Mouse (Mus musculus): Measurements from ENCODE around the gene Nlgn1. TPM values are rescaled to one million over a fixed set of nuclear protein-coding genes. Genes with fewer than 3 reads are reported as not detected.
A peak's percentile ranks its signal among the peaks of the same experiment; 100 is the strongest.
"Not testable (repeated sequence)": the region's sequence is repeated elsewhere in the genome, so short reads cannot be mapped to it uniquely, and the experiment has no call there.

The Nlgn1 gene
- polyA plus RNA-seq, 1 experiment from 2014 or later, result 18.6 TPM

GRCm38 (mm10) chr3:25663464-25663863 lies 668.8 kb downstream of the Nlgn1 start:
- no peak for ATAC-seq
- no peak overlapping the region for H3K9ac ChIP-seq (replicated peaks)
- H3K4me3 ChIP-seq (replicated peaks), result no peak overlapping the region
- no peaks in the 10 kb centered on the region for H3K4me1 ChIP-seq (replicated peaks)
- no peaks in the 10 kb centered on the region for H3K36me3 ChIP-seq
- WGBS, result 89% methylated on average over 2 of the region's 2 CpGs
- no peaks in the 10 kb centered on the region for H3K27me3 ChIP-seq
- H3K9me3 ChIP-seq, result no peaks in the 10 kb centered on the region
- H3K4me2 ChIP-seq (replicated peaks), result no peak overlapping the region
- no peak overlapping the region for H3K27ac ChIP-seq

DNA sequence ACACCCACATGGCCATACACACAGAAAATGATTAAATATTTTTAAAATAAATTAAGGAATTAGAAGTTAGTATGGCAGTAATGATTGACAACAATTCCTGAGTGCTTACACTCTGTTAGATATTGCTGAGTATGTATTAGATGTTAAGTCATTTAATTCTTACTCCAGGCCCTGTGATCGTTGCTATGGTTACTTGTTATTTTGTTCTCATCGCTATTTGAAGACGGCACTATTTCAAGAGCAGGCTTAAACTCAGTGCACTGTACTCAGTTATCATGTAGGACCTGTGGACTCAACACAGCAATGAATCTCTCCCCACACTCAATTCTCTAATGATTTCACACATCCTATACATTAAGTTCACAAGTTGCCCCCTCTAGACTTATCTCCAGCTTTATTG lies 672.0 kb downstream of the Nlgn1 start:
- H3K4me2 ChIP-seq (replicated peaks), result no peak overlapping the region
- no peak overlapping the region for H3K27ac ChIP-seq
- no peaks in the 10 kb centered on the region for H3K4me1 ChIP-seq (replicated peaks)
- H3K4me3 ChIP-seq (replicated peaks), result no peak overlapping the region
- no peaks in the 10 kb centered on the region for H3K36me3 ChIP-seq
- no peaks in the 10 kb centered on the region for H3K9me3 ChIP-seq
- ATAC-seq, result no peak
- H3K27me3 ChIP-seq, result no peaks in the 10 kb centered on the region
- WGBS, result 79% methylated on average over 3 of the region's 3 CpGs
- no peak overlapping the region for H3K9ac ChIP-seq (replicated peaks)

DNA sequence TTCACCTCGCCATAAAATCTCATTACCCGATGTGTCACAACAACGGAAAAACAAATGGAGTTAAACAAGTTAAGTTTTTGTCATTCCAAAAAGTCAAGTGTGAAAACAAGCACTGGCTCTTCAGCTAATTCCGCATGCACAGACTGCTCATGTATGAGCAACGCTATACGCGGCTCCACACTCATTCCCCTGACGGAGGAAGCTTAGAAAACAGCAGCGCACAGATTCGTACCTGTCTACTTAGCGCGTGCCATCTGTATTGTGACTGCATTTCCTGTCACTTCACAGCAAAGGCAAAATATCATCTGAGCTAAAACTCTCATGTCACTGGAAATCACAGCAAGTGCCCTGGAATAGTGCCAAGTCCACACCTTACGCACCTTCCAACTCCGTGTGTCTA lies 674.3 kb downstream of the Nlgn1 start:
- ATAC-seq, result no peak
- H3K4me1 ChIP-seq (replicated peaks), result no peaks in the 10 kb centered on the region
- 94% methylated on average over 14 of the region's 14 CpGs for WGBS
- H3K9ac ChIP-seq (replicated peaks), result no peak overlapping the region
- H3K9me3 ChIP-seq, result no peaks in the 10 kb centered on the region
- no peak overlapping the region for H3K4me2 ChIP-seq (replicated peaks)
- no peak overlapping the region for H3K27ac ChIP-seq
- H3K27me3 ChIP-seq, result no peaks in the 10 kb centered on the region
- H3K4me3 ChIP-seq (replicated peaks), result no peak overlapping the region
- H3K36me3 ChIP-seq, result no peaks in the 10 kb centered on the region

- no peak overlapping the region for H3K9ac ChIP-seq (replicated peaks)
- no peak for ATAC-seq
- H3K9me3 ChIP-seq, result no peaks in the 10 kb centered on the region
- no peak overlapping the region for H3K4me3 ChIP-seq (replicated peaks)
- no peak overlapping the region for H3K4me2 ChIP-seq (replicated peaks)
- no peaks in the 10 kb centered on the region for H3K27me3 ChIP-seq
- 90% methylated on average over 11 of the region's 11 CpGs for WGBS
- no peak overlapping the region for H3K27ac ChIP-seq
- no peaks in the 10 kb centered on the region for H3K36me3 ChIP-seq
- H3K4me1 ChIP-seq (replicated peaks), result no peaks in the 10 kb centered on the region
Measured at GRCm38 (mm10) chr3:25657074-25657473, 675.2 kb downstream of the Nlgn1 start.

GRCm38 (mm10) chr3:25653010-25653409 lies 679.2 kb downstream of the Nlgn1 start:
- ATAC-seq, result peak; percentile 62
- 72% methylated on average over 4 of the region's 4 CpGs for WGBS
- Histone ChIP-seq H3K9ac (replicated peaks) (no peak overlapping the region), H3K4me2 (replicated peaks) (no peak overlapping the region), H3K4me1 (replicated peaks) (no peaks in the 10 kb centered on the region), H3K27ac (no peak overlapping the region), H3K36me3 (no peaks in the 10 kb centered on the region), H3K27me3 (no peaks in the 10 kb centered on the region), H3K9me3 (no peaks in the 10 kb centered on the region), H3K4me3 (replicated peaks) (no peak overlapping the region)

DNA sequence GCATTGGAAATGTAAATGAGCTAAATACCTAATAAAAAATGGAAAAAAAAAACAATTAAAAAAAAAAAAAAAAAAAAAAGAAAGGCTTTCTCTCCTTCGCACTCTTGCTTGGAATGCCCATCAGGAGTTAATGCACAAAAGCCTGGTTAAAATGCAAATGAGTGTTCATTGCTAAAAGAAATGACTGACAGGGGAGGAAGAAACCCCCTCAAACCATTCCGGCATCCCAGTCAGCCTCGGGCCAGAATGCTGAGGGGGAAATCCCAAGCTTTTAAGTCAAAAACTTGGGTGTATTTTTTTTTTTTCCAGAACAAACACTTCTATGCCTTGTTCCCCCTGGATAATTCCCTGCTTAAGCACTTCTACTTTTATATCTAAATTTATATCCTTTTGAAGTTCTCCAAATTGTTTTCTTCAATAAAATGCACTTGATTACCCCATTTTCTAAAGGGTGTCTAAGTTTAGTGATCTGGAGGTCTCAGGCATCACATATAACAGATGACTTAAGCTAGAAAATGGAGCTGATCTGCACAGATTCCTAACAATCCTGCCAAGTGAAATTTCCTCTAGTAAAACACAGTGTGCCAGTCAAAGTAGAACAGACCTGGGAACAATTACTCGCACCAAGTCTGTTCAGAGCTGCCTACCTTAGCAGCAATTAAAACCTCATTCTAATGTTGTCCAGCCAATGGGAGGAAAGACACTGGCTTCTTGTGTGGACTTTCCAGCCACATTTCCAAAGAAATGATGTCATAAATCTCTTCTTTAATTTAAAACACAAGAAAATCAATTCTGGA lies 686.2 kb downstream of the Nlgn1 start:
- H3K4me1 ChIP-seq (replicated peaks), result no peaks in the 10 kb centered on the region
- no peaks in the 10 kb centered on the region for H3K36me3 ChIP-seq
- no peak overlapping the region for H3K9ac ChIP-seq (replicated peaks)
- H3K27me3 ChIP-seq, result no peaks in the 10 kb centered on the region
- no peak overlapping the region for H3K27ac ChIP-seq
- no peak for ATAC-seq
- WGBS, result 56% methylated on average over 4 of the region's 4 CpGs
- no peaks in the 10 kb centered on the region for H3K9me3 ChIP-seq
- no peak overlapping the region for H3K4me2 ChIP-seq (replicated peaks)
- H3K4me3 ChIP-seq (replicated peaks), result no peak overlapping the region

DNA sequence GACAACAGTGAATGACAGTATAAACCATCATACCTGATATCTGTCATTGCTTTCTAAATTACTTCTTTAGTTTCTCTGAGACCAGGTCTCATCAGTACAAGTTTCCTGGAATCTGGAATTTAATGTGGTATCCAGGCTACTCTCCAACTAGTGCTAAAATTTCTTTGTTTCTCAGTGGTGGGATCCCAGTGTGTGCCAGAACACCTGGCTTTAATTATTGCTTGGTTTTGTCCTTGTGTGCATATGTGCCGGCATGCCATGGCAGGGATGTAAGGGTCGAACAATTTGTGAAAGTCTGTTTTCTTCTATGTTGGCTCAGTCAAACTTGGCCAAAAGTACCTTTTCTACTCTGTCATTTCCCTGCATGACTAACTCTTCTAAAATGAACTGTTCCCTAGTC lies 703.1 kb downstream of the Nlgn1 start:
- no peaks in the 10 kb centered on the region for H3K9me3 ChIP-seq
- no peak overlapping the region for H3K9ac ChIP-seq (replicated peaks)
- H3K4me1 ChIP-seq (replicated peaks), result no peaks in the 10 kb centered on the region
- WGBS, result 95% methylated on average over 2 of the region's 2 CpGs
- H3K27ac ChIP-seq, result no peak overlapping the region
- H3K36me3 ChIP-seq, result no peaks in the 10 kb centered on the region
- no peaks in the 10 kb centered on the region for H3K27me3 ChIP-seq
- no peak overlapping the region for H3K4me2 ChIP-seq (replicated peaks)
- H3K4me3 ChIP-seq (replicated peaks), result no peak overlapping the region
- no peak for ATAC-seq

- Histone ChIP-seq H3K4me1 (replicated peaks) (peaks cover 13% of the 10 kb centered on the region), H3K4me3 (replicated peaks) (no peak overlapping the region), H3K9ac (replicated peaks) (no peak overlapping the region), H3K27me3 (no peaks in the 10 kb centered on the region), H3K27ac (no peak overlapping the region), H3K9me3 (no peaks in the 10 kb centered on the region), H3K36me3 (no peaks in the 10 kb centered on the region), H3K4me2 (replicated peaks) (no peak overlapping the region)
- 8% methylated on average over 1 of the region's 1 CpGs for WGBS
- peak; percentile 68 for ATAC-seq
Measured at GRCm38 (mm10) chr3:25606597-25606996, 725.7 kb downstream of the Nlgn1 start.

DNA sequence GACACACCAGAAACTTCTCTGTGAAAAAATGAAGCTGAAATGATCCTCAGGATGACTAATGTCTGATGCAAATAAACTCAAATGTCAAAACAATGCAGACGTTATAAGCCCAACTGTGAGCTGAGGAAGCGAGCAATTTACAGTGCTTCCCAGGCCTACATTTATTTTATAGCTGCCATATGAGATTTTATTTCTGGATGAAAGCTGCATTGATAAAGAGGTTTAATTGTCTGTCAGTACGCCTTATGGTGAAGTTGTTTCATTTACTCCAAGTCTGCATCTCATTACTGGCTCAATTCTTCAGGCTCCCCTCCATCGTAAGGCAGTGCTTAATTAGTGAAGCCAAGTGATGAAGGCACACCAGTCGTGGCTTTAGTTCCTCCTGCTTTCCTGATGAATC lies 734.7 kb downstream of the Nlgn1 start:
- no peak overlapping the region for H3K4me3 ChIP-seq (replicated peaks)
- no peaks in the 10 kb centered on the region for H3K9me3 ChIP-seq
- WGBS, result 64% methylated on average over 5 of the region's 5 CpGs
- no peaks in the 10 kb centered on the region for H3K4me1 ChIP-seq (replicated peaks)
- no peak overlapping the region for H3K4me2 ChIP-seq (replicated peaks)
- H3K36me3 ChIP-seq, result no peaks in the 10 kb centered on the region
- no peak overlapping the region for H3K9ac ChIP-seq (replicated peaks)
- no peak for ATAC-seq
- H3K27me3 ChIP-seq, result no peaks in the 10 kb centered on the region
- H3K27ac ChIP-seq, result no peak overlapping the region

GRCm38 (mm10) chr3:25575526-25575925 lies 756.7 kb downstream of the Nlgn1 start:
- Histone ChIP-seq H3K9ac (replicated peaks) (no peak overlapping the region), H3K36me3 (no peaks in the 10 kb centered on the region), H3K4me3 (replicated peaks) (no peak overlapping the region), H3K27me3 (no peaks in the 10 kb centered on the region), H3K27ac (no peak overlapping the region), H3K9me3 (no peaks in the 10 kb centered on the region), H3K4me2 (replicated peaks) (no peak overlapping the region), H3K4me1 (replicated peaks) (no peaks in the 10 kb centered on the region)
- no peak for ATAC-seq
- 50% methylated on average over 5 of the region's 5 CpGs for WGBS

DNA sequence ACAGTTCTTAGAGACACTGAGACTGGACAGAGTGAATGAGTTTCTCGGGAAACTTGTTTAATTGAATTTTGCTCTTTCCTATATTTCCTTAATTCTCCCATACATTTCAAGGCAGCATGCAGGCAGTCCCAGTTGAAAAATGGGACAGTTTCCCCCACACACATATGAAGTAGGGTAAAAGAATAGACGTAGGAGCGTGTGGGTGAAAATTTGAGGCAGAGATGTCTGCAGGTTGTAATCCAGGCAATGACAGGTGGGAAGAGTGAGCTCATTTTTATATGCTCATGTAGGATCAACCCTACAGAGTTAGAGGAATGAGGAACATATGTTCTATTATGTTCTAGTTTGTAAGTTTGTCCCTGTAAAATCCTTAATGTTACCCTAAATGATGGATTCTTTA lies 757.4 kb downstream of the Nlgn1 start:
- H3K9ac ChIP-seq (replicated peaks), result no peak overlapping the region
- no peak for ATAC-seq
- no peak overlapping the region for H3K4me3 ChIP-seq (replicated peaks)
- H3K4me2 ChIP-seq (replicated peaks), result no peak overlapping the region
- no peaks in the 10 kb centered on the region for H3K9me3 ChIP-seq
- 91% methylated on average over 3 of the region's 3 CpGs for WGBS
- no peaks in the 10 kb centered on the region for H3K4me1 ChIP-seq (replicated peaks)
- H3K27ac ChIP-seq, result no peak overlapping the region
- H3K36me3 ChIP-seq, result no peaks in the 10 kb centered on the region
- H3K27me3 ChIP-seq, result no peaks in the 10 kb centered on the region

GRCm38 (mm10) chr3:25558513-25558912 lies 773.7 kb downstream of the Nlgn1 start:
- ATAC-seq; H3K36me3 ChIP-seq; H3K4me1 ChIP-seq (replicated peaks); H3K4me2 ChIP-seq (replicated peaks); H3K9ac ChIP-seq (replicated peaks); H3K27me3 ChIP-seq; H3K27ac ChIP-seq; H3K4me3 ChIP-seq (replicated peaks); H3K9me3 ChIP-seq: not testable (repeated sequence)
- 94% methylated on average over 1 of the region's 1 CpGs for WGBS

DNA sequence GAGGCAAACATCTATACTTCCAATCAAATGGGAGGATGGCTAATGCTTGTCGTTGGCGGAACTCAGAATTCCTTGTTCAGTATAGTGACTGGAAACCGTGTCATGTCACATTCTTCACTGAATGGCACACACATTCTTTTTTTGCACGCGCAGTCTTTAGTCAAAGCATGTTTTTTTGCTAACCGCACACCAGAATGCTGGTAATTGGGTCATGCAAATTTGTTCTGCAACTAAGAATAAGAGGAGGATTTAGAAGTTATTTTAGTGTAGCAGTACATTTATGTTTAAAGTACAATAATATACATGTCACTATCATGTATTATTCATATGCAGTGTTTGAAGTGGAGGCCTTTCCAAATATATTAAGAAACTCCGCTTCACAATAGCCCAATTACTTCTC lies 783.2 kb downstream of the Nlgn1 start:
- not testable (repeated sequence) for H3K9me3 ChIP-seq; H3K4me1 ChIP-seq (replicated peaks); H3K27me3 ChIP-seq; H3K9ac ChIP-seq (replicated peaks); H3K4me2 ChIP-seq (replicated peaks); H3K36me3 ChIP-seq; H3K4me3 ChIP-seq (replicated peaks); ATAC-seq; H3K27ac ChIP-seq
- 79% methylated on average over 6 of the region's 7 CpGs for WGBS
